Mouse (Mus musculus) heart, embryonic 11.5 days (tissue): ENCODE measurements around the gene Smarca4. TPM values are rescaled to one million over a fixed set of nuclear protein-coding genes. Genes with fewer than 3 reads are reported as not detected.
A peak's percentile ranks its signal among the peaks of the same experiment; 100 is the strongest.

Experiments used
- ATAC-seq: fragments of 200-750 bp; cut with Nextera tagmentation; replicated peaks from 2 replicates; pipeline ENCODE4 v1.8.0; 2017; ENCODE audit warnings: moderate library complexity; ENCODE audit not compliant: insufficient number of reproducible peaks, low FRiP score, low TSS enrichment
- H3K27ac ChIP-seq: fragments of 300-500 bp; sonication (generic); 2 replicates; pipeline ENCODE4 v1.5.1; 2014; ENCODE audit warnings: mild to moderate bottlenecking, low read depth, low read length
- H3K27me3 ChIP-seq: fragments of 300-500 bp; sonication (generic); 2 replicates; pipeline ENCODE4 v1.6.1; 2014; ENCODE audit warnings: mild to moderate bottlenecking, low read length, mixed read lengths; ENCODE audit not compliant: control insufficient read depth, insufficient read depth
- H3K36me3 ChIP-seq: fragments of 300-500 bp; sonication (generic); 2 replicates; pipeline ENCODE4 v1.6.1; 2014; ENCODE audit warnings: mild to moderate bottlenecking, low read length, moderate library complexity, mixed read lengths; ENCODE audit not compliant: control insufficient read depth, insufficient read depth
- H3K4me1 ChIP-seq: fragments of 300-500 bp; sonication (generic); 2 replicates; pipeline ENCODE4 v1.6.1; 2014; ENCODE audit warnings: low read length; ENCODE audit not compliant: control insufficient read depth, insufficient read depth
- H3K4me2 ChIP-seq: fragments of 300-500 bp; sonication (generic); 2 replicates; pipeline ENCODE4 v1.6.1; 2014; ENCODE audit warnings: mild to moderate bottlenecking, moderate library complexity
- H3K4me3 ChIP-seq: fragments of 300-500 bp; sonication (generic); 2 replicates; pipeline ENCODE4 v1.5.1; 2014; ENCODE audit warnings: low read depth, low read length
- H3K9ac ChIP-seq: fragments of 300-500 bp; sonication (generic); 2 replicates; pipeline ENCODE4 v1.6.1; 2014; ENCODE audit warnings: mild to moderate bottlenecking, low read depth, low read length, moderate library complexity
- H3K9me3 ChIP-seq: fragments of 300-500 bp; sonication (generic); replicated peaks from 2 replicates; pipeline ENCODE4 v1.6.1; 2016; ENCODE audit warnings: low read length; ENCODE audit not compliant: control insufficient read depth
- WGBS: fragments of 180-500 bp; shearing (Covaris S2); extraction: QIAGEN DNeasy Blood & Tissue Kit; methylation state at CpG from one replicate; pipeline ENCODE4 v1.1.7; 2014; ENCODE audit not compliant: insufficient replicate concordance; 5-methylcytosine and 5-hydroxymethylcytosine counted together
- polyA plus RNA-seq: library from polyadenylated mRNA; unstranded; fragments of >200 nt; fragmentation: Nextera tagmentation; extraction: Ambion mirVana; gene quantifications from 2 replicates; pipeline ENCODE4 v1.2.1, GENCODE M21; 2014

Gene Smarca4
- polyA plus RNA-seq, 1 experiment from 2014 or later, result 77.4 TPM

GRCm38 (mm10) chr9:21609861-21610260 lies 6.1 kb upstream of the Smarca4 start:
- H3K27me3 ChIP-seq, result no peaks in the 10 kb centered on the region
- H3K9me3 ChIP-seq, result no peaks in the 10 kb centered on the region
- no peak overlapping the region for H3K4me3 ChIP-seq
- H3K4me2 ChIP-seq, result no peak overlapping the region
- no peaks in the 10 kb centered on the region for H3K4me1 ChIP-seq
- no peak overlapping the region for H3K27ac ChIP-seq
- H3K9ac ChIP-seq, result no peak overlapping the region
- ATAC-seq, result no peak
- WGBS, result 88% methylated on average over 1 of the region's 1 CpGs
- H3K36me3 ChIP-seq, result no peaks in the 10 kb centered on the region

GRCm38 (mm10) chr9:21614864-21615616 lies 929 bp upstream of the Smarca4 start:
- H3K4me1 ChIP-seq, result peaks cover 8% of the 10 kb centered on the region; the same call in 1 of the 2 replicates
- H3K27me3 ChIP-seq, result no peaks in the 10 kb centered on the region
- H3K9ac ChIP-seq, result peak overlapping the region; percentile 85
- no peaks in the 10 kb centered on the region for H3K9me3 ChIP-seq
- 75% methylated on average over 15 of the region's 15 CpGs for WGBS
- peak overlapping the region; percentile 86 for H3K4me2 ChIP-seq
- H3K27ac ChIP-seq, result peak overlapping the region; percentile 97
- no peaks in the 10 kb centered on the region for H3K36me3 ChIP-seq
- no peak for ATAC-seq
- peak overlapping the region; percentile 72 for H3K4me3 ChIP-seq

DNA sequence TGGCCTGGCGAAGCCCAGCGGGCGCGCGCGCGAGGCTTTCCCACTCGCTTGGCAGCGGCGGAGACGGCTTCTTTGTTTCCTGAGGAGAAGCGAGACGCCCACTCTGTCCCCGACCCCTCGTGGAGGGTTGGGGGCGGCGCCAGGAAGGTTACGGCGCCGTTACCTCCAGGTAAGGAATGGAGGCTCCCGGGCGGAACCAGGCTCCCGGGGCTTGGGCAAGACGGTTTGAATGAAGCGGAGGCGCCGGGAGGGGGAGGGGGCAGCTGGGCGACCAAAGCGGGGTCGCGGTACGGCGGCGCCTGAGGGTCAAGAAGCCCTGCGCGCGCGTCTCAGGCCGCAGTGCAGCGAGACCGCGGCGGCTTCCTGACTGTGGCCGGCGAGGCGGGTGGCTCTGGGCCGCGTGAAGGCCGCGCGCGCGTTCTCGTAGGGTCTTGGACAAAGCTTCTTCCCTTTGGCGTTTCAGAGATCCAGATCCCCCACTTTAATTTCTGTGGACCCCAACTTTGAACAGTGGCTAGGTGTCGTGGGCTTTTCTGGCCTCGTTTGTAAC lies 338 bp downstream of the Smarca4 start:
- peak overlapping the region; percentile 86 for H3K4me2 ChIP-seq
- peaks cover 8% of the 10 kb centered on the region; the same call in 1 of the 2 replicates for H3K4me1 ChIP-seq
- peak overlapping the region; percentile 90 for H3K9ac ChIP-seq
- peak; percentile 84 for ATAC-seq
- H3K27me3 ChIP-seq, result no peaks in the 10 kb centered on the region
- H3K4me3 ChIP-seq, result peak overlapping the region; percentile 72
- no peaks in the 10 kb centered on the region for H3K9me3 ChIP-seq
- H3K36me3 ChIP-seq, result no peaks in the 10 kb centered on the region
- under 1% methylated on average over 56 of the region's 57 CpGs for WGBS
- peak overlapping the region; percentile 97 for H3K27ac ChIP-seq

GRCm38 (mm10) chr9:21617066-21617465 lies 1.1 kb downstream of the Smarca4 start:
- peak overlapping the region; percentile 72 for H3K4me3 ChIP-seq
- peaks cover 8% of the 10 kb centered on the region; the same call in 1 of the 2 replicates for H3K4me1 ChIP-seq
- no peaks in the 10 kb centered on the region for H3K36me3 ChIP-seq
- H3K9ac ChIP-seq, result peak overlapping the region; percentile 90
- 11% methylated on average over 10 of the region's 10 CpGs for WGBS
- ATAC-seq, result no peak
- no peaks in the 10 kb centered on the region for H3K27me3 ChIP-seq
- peak overlapping the region; percentile 97 for H3K27ac ChIP-seq
- H3K9me3 ChIP-seq, result no peaks in the 10 kb centered on the region
- H3K4me2 ChIP-seq, result peak overlapping the region; percentile 86

- WGBS, result 92% methylated on average over 4 of the region's 4 CpGs
- Histone ChIP-seq H3K36me3 (no peaks in the 10 kb centered on the region), H3K4me2 (no peak overlapping the region), H3K4me1 (peaks cover 8% of the 10 kb centered on the region; the same call in 1 of the 2 replicates), H3K27ac (no peak overlapping the region), H3K4me3 (no peak overlapping the region), H3K9me3 (no peaks in the 10 kb centered on the region), H3K9ac (no peak overlapping the region), H3K27me3 (no peaks in the 10 kb centered on the region)
- no peak for ATAC-seq
These were observed 4.3 kb downstream of the Smarca4 start for GRCm38 (mm10) chr9:21620229-21620628.

GRCm38 (mm10) chr9:21622676-21623075 lies 6.7 kb downstream of the Smarca4 start:
- 0 out of 2 replicates have a peak, but pooled peaks cover 3% of the 10 kb centered on the region for H3K4me1 ChIP-seq
- no peak overlapping the region for H3K4me3 ChIP-seq
- H3K27ac ChIP-seq, result no peak overlapping the region
- H3K9ac ChIP-seq, result no peak overlapping the region
- H3K4me2 ChIP-seq, result no peak overlapping the region
- no peaks in the 10 kb centered on the region for H3K36me3 ChIP-seq
- H3K9me3 ChIP-seq, result no peaks in the 10 kb centered on the region
- no peak for ATAC-seq
- 89% methylated on average over 1 of the region's 1 CpGs for WGBS
- H3K27me3 ChIP-seq, result no peaks in the 10 kb centered on the region

- Histone ChIP-seq H3K4me1 (no peaks in the 10 kb centered on the region), H3K27ac (no peak overlapping the region), H3K4me2 (no peak overlapping the region), H3K36me3 (no peaks in the 10 kb centered on the region), H3K9ac (no peak overlapping the region), H3K27me3 (no peaks in the 10 kb centered on the region), H3K9me3 (no peaks in the 10 kb centered on the region), H3K4me3 (no peak overlapping the region)
- WGBS, result 89% methylated on average over 10 of the region's 10 CpGs
- ATAC-seq, result no peak
These were observed 9.7 kb downstream of the Smarca4 start for GRCm38 (mm10) chr9:21625342-21626339.

DNA sequence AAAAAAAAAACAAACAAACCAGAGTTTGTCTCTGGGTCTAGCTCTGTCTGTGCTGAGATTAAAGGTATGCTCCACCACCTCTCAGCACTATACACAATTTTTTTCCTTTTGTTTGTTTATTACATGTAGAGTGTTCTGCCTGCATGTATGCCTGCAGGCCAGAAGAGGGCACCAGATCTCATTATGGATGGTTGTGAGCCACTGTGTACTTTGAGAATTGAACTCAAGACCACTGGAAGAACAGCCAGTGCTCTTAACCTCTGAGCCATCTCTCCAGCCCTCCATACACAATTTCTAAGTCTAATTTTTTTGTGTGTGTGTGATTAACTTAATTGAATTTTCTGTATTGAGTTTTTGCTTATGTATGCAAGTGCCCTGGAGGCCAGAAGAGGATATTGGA lies 10.6 kb downstream of the Smarca4 start:
- Histone ChIP-seq H3K36me3 (no peaks in the 10 kb centered on the region), H3K9ac (no peak overlapping the region), H3K9me3 (no peaks in the 10 kb centered on the region), H3K4me1 (no peaks in the 10 kb centered on the region), H3K4me2 (no peak overlapping the region), H3K4me3 (no peak overlapping the region), H3K27ac (no peak overlapping the region), H3K27me3 (no peaks in the 10 kb centered on the region)
- no peak for ATAC-seq
